Mouse (Mus musculus) spleen, postnatal 36 days (tissue): ENCODE measurements around the gene Tmem242.

ENCODE experiments used
- DNase-seq, 2 experiments: peaks; one replicate each; pipeline ENCODE4 v3.0.0; 2022; ENCODE audit warnings: low spot score in 2 of 2, mixed read lengths in 1 of 2

Gene Tmem242

DNA sequence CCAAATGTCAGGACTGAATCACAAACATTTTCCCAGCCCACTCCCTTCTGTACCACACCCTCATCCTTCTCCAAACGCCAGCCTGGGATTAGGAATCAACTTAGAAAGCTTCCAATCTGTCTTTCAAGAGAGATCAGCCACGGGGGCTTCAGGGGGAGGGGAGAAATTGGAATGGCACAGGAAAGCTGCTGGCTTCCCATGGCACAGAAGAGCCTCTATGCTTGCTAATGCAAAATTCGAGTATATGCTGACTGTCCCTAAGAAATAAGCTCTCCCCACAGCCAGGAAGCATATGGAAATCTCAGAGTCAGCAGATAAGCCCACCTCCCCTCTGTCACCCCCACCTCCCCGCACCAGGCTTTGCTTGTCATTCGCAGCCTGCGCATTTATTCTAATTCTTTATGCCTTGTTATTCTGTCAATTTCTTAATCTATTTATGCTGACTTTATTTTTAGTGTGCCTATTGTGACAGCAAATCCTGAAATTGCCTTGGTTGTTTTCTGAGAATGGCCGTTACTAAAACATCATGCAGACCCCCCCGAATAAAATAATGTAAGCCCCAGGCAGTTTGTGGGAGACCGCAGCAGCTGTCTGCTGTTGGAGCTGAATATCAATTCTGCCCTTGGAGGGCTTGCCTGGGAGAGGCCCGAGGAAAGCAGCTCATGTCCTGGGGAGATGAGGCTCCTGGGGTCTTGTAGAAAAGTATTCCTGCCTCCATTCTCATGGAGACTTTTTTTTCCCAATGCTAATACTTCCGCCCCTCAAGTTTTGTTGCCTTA lies 62.7 kb downstream of the Tmem242 start:
- DNase-seq = no peak

DNA sequence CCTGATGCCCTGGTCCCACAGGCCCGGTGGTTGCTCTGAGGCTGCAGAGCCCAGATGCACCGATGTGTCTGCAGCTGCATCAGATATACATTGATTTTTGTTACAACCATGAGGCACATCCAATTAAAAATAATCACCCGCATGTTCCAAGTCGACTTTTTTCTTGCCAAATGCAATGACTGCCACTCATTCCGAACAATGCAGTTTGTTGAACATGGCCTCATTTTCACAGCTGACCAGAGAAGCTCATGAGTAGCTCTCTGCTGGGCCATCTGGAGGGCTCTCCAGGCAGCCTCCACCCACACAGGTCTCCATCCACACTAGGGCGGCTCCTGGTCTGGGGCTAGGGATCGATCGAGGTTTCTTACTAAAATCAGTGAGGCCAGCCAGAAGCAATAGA lies 67.1 kb downstream of the Tmem242 start:
- no peak for DNase-seq

DNA sequence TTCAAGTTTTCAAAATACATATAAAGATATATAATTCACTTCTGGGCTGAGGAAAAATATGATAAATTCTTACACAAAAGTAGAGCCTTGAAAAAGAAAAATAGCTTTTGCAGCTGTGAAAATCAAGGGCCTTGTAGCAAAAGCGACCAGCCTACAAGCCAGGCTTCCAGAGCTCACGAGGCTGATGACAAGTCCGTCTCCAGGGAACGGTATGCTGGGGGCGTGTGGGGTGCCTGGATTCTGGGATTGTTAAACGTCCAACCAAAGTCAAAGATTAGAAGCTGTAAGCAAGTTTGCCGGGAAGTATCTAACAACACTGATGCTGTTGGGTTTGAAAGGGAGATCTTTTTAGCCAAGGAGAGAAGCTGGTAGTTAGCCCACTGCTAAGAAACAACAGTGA lies 68.5 kb downstream of the Tmem242 start:
- DNase-seq = no peak

DNA sequence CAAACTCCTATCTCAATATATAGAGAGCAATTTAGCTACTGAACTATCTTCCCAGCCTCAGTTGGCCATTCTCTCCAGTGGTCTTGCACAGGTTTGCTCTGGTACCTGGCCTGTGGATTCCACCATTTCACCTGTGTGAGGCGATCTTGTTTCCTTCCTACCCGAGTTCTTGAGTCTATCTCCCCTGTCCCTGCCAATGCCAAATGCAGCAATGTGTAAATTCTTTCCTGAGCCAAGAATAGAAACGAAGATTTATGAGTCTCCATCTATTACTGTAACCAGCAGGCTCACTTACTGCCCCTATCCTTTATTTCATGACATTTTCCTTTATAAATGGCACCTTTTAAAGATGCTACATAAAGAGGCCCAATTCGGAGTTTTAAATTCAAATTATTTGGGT lies 69.0 kb downstream of the Tmem242 start:
- DNase-seq = no peak

DNA sequence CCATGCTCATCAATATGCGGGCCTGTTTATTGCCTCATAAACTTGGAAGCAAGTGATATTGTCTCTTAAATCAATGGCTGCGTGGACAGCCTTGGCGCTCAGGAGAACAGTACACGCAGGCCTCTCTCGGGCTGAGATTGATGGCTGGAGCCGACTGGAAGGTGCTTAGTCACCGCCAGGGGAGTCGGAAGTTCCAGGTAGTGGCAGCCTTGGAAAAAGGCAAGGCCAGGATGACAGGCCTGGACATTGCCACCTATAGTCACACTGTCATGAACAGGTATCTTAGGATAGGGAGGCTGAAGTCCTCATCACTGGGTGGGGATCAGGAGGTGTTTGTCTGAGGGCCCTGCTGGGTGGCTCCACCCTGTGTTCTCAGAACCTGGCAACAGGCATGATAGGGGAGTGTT lies 74.1 kb downstream of the Tmem242 start:
- DNase-seq = no peak
